Mouse (Mus musculus) heart, postnatal 0 days (tissue): ENCODE measurements around the gene Rnf26.

Experiments used
- CTCF ChIP-seq: IDR thresholded peaks from 2 replicates; pipeline ENCODE4 v1.5.1; 2016; ENCODE audit warnings: antibody characterized with exemption, control low read depth, low read depth
- EP300 ChIP-seq: IDR thresholded peaks from 2 replicates; pipeline ENCODE4 v1.6.1; 2016; ENCODE audit warnings: antibody characterized with exemption, low read depth

GRCm38 (mm10) chr9:44126746-44127145, 13.4 kb upstream of the Rnf26 start:
- TF ChIP-seq CTCF (no peak), EP300 (no peak)
